Mouse (Mus musculus): ENCODE results near the gene Atxn1.

Gene Atxn1

GRCm38 (mm10) chr13:45659813-45660212 lies 305.0 kb downstream of the Atxn1 start:
- no peak for DNase-seq

- DNase-seq = no peak
Observed at GRCm38 (mm10) chr13:45658343-45658742, 306.5 kb downstream of the Atxn1 start.

- DNase-seq = no peak
Observed at GRCm38 (mm10) chr13:45657176-45657575, 307.6 kb downstream of the Atxn1 start.

GRCm38 (mm10) chr13:45651652-45652241 lies 313.1 kb downstream of the Atxn1 start:
- no peak for DNase-seq

GRCm38 (mm10) chr13:45649197-45649812 lies 315.5 kb downstream of the Atxn1 start:
- DNase-seq = no peak

- no peak for DNase-seq
Observed at GRCm38 (mm10) chr13:45643780-45644395, 320.9 kb downstream of the Atxn1 start.

- no peak for DNase-seq
Observed at GRCm38 (mm10) chr13:45642913-45643312, 321.9 kb downstream of the Atxn1 start.

- no peak for DNase-seq
Observed at GRCm38 (mm10) chr13:45640431-45640830, 324.4 kb downstream of the Atxn1 start.

GRCm38 (mm10) chr13:45638281-45638680 lies 326.5 kb downstream of the Atxn1 start:
- DNase-seq = no peak

- DNase-seq = no peak
Observed at GRCm38 (mm10) chr13:45637324-45637723, 327.5 kb downstream of the Atxn1 start.

GRCm38 (mm10) chr13:45636435-45636834 lies 328.4 kb downstream of the Atxn1 start:
- DNase-seq = no peak

GRCm38 (mm10) chr13:45633918-45634317 lies 330.9 kb downstream of the Atxn1 start:
- DNase-seq = no peak

- DNase-seq = no peak
Observed at GRCm38 (mm10) chr13:45632133-45632532, 332.7 kb downstream of the Atxn1 start.

- DNase-seq = no peak
Observed at GRCm38 (mm10) chr13:45630518-45631290, 334.1 kb downstream of the Atxn1 start.

GRCm38 (mm10) chr13:45629750-45630149 lies 335.1 kb downstream of the Atxn1 start:
- no peak for DNase-seq

- DNase-seq = no peak
Observed at GRCm38 (mm10) chr13:45628341-45628740, 336.5 kb downstream of the Atxn1 start.

GRCm38 (mm10) chr13:45627206-45627751 lies 337.5 kb downstream of the Atxn1 start:
- DNase-seq = no peak

- DNase-seq = no peak
Observed at GRCm38 (mm10) chr13:45625740-45626139, 339.1 kb downstream of the Atxn1 start.

GRCm38 (mm10) chr13:45623846-45624245 lies 341.0 kb downstream of the Atxn1 start:
- DNase-seq = no peak

GRCm38 (mm10) chr13:45622871-45623546 lies 341.8 kb downstream of the Atxn1 start:
- peak; percentile 41 for DNase-seq

GRCm38 (mm10) chr13:45620687-45621086 lies 344.1 kb downstream of the Atxn1 start:
- no peak for DNase-seq

GRCm38 (mm10) chr13:45620281-45620680 lies 344.5 kb downstream of the Atxn1 start:
- no peak for DNase-seq

- DNase-seq = no peak
Observed at GRCm38 (mm10) chr13:45617988-45618387, 346.8 kb downstream of the Atxn1 start.

All from cerebellum, adult 9-11 months (tissue).